In the genomic region with DNA sequence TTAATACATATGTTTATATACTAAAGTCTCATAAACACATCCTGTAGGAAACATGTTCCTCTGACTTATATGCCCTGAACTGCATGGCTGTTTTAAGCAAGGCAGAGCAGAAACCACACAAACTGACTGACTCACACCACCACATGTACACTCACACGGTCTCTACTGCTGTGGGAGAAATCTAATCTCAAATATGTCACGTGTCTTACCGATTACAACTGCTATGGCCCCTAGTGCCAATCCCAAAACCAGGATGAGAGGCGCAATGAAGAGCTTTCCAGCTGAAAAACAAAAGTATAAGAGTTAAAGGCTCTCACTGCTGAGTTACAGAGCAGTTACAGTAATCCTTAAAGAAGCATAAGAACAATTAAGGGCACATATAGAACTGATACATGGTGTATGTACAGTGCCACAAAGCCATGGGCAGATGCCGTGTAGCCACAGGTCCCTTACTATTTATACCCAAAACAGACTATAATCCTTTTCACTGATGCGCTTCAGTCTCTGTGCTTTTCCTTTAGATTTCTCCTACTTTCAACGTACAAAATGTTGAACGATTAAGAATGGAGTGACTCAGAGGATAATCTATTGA, we compare ENCODE assay signal across 16 mouse cellular contexts. TPM values are rescaled to one million over a fixed set of nuclear protein-coding genes. Genes with fewer than 3 reads are reported as not detected.
DNase-seq lines count a peak whose midpoint lies in the region; ATAC-seq and TF ChIP-seq lines count a peak whose summit lies in the region.
"Had no signal": no experiment of that assay in that cellular context is flagged by ENCODE, and none has a peak within 500 bp of the region (broad histone marks: within the 10 kb centered on the region; RNA-seq: fewer than 3 reads in every experiment).

No protein-coding gene starts in this region.

- no peaks in the 10 kb centered on the region for H3K27me3 ChIP-seq in forebrain, embryonic 14.5 days (replicated peaks; ENCODE audit: control insufficient read depth, insufficient read depth, low read length)
- H3K27me3 ChIP-seq in forebrain, embryonic 10.5 days (ENCODE audit: poor library complexity, severe bottlenecking): no peaks in the 10 kb centered on the region
- H3K27me3 ChIP-seq in hindbrain, embryonic 13.5 days: no peaks in the 10 kb centered on the region
- H3K27me3 ChIP-seq in hindbrain, embryonic 10.5 days (ENCODE audit: insufficient read depth, poor library complexity, severe bottlenecking): no peaks in the 10 kb centered on the region
- no peaks in the 10 kb centered on the region for H3K27me3 ChIP-seq in midbrain, embryonic 13.5 days
- H3K27me3 ChIP-seq in midbrain, postnatal 0 days (ENCODE audit: insufficient read depth, low read length): no peaks in the 10 kb centered on the region
- no peaks in the 10 kb centered on the region for H3K27me3 ChIP-seq in C2C12 (ENCODE audit: control insufficient read depth, insufficient read depth, insufficient read length)
- H3K27me3 ChIP-seq: embryonic facial prominence, embryonic 12.5 days; heart, embryonic 15.5 days had no signal

- peak; percentile 16; the same call in 1 of the 2 replicates for ATAC-seq in forebrain, embryonic 14.5 days
- ATAC-seq in hindbrain, embryonic 13.5 days (ENCODE audit: low FRiP score): peak; percentile 33; the same call in 1 of the 2 replicates
- ATAC-seq in midbrain, embryonic 13.5 days: peak; percentile 65; the same call in 1 of the 2 replicates
- no peak for ATAC-seq in midbrain, postnatal 0 days (ENCODE audit: low FRiP score)
- ATAC-seq: CD4-positive, CD25-positive, alpha-beta regulatory T cell, adult 4 months; intestine, embryonic 16.5 days had no signal

- H3K79me3 ChIP-seq in C2C12 (ENCODE audit: low read depth): peaks cover 2% of the 10 kb centered on the region

- no peaks in the 10 kb centered on the region for H3K36me3 ChIP-seq in forebrain, embryonic 14.5 days (ENCODE audit: control insufficient read depth, insufficient read depth, low read length)
- H3K36me3 ChIP-seq in forebrain, embryonic 10.5 days (replicated peaks): no peaks in the 10 kb centered on the region
- H3K36me3 ChIP-seq in hindbrain, embryonic 13.5 days: no peaks in the 10 kb centered on the region
- 0 out of 2 replicates have a peak, but pooled peaks cover 3% of the 10 kb centered on the region for H3K36me3 ChIP-seq in hindbrain, embryonic 10.5 days
- H3K36me3 ChIP-seq in midbrain, embryonic 13.5 days: no peaks in the 10 kb centered on the region
- H3K36me3 ChIP-seq in midbrain, postnatal 0 days (ENCODE audit: insufficient read depth, low read length): no peaks in the 10 kb centered on the region
- peaks cover 38% of the 10 kb centered on the region for H3K36me3 ChIP-seq in C2C12 (ENCODE audit: control insufficient read depth, insufficient read depth)
- H3K36me3 ChIP-seq: G1E; heart, embryonic 15.5 days had no signal

- no peak for DNase-seq in forebrain, embryonic 14.5 days (ENCODE audit: low spot score)
- DNase-seq in forebrain, embryonic 10.5 days (ENCODE audit: extremely low spot score, low spot score): no peak
- DNase-seq in hindbrain, embryonic 10.5 days (ENCODE audit: low spot score): no peak
- DNase-seq in midbrain, postnatal 0 days (ENCODE audit: low spot score): no peak
- DNase-seq in B cell, adult 2 months: no peak

- no peaks in the 10 kb centered on the region for H3K4me1 ChIP-seq in forebrain, embryonic 14.5 days (ENCODE audit: control insufficient read depth, insufficient read depth, low read length)
- H3K4me1 ChIP-seq in forebrain, embryonic 10.5 days: no peaks in the 10 kb centered on the region
- no peaks in the 10 kb centered on the region for H3K4me1 ChIP-seq in hindbrain, embryonic 13.5 days (replicated peaks)
- H3K4me1 ChIP-seq in hindbrain, embryonic 10.5 days (replicated peaks): no peaks in the 10 kb centered on the region
- no peaks in the 10 kb centered on the region for H3K4me1 ChIP-seq in midbrain, embryonic 13.5 days (replicated peaks)
- no peaks in the 10 kb centered on the region; the same call in 1 of the 2 replicates for H3K4me1 ChIP-seq in midbrain, postnatal 0 days (ENCODE audit: insufficient read depth, low read length)
- H3K4me1 ChIP-seq: embryonic facial prominence, embryonic 12.5 days; heart, embryonic 15.5 days had no signal

- H3K4me3 ChIP-seq in forebrain, embryonic 14.5 days (ENCODE audit: low read depth, low read length): no peak overlapping the region
- no peak overlapping the region for H3K4me3 ChIP-seq in forebrain, embryonic 10.5 days
- no peak overlapping the region for H3K4me3 ChIP-seq in hindbrain, embryonic 13.5 days
- H3K4me3 ChIP-seq in hindbrain, embryonic 10.5 days: no peak overlapping the region
- H3K4me3 ChIP-seq in midbrain, embryonic 13.5 days (replicated peaks): no peak overlapping the region
- H3K4me3 ChIP-seq in midbrain, postnatal 0 days (ENCODE audit: low read depth, low read length): no peak overlapping the region
- no peak overlapping the region for H3K4me3 ChIP-seq in C2C12 (ENCODE audit: insufficient read depth, poor library complexity, severe bottlenecking)
- H3K4me3 ChIP-seq: embryonic facial prominence, embryonic 12.5 days; heart, adult 2 months; heart, embryonic 15.5 days had no signal

- no peak overlapping the region for H3ac ChIP-seq in C2C12 (ENCODE audit: control insufficient read depth, insufficient read length, low read depth)

- no peaks in the 10 kb centered on the region for H3K9me3 ChIP-seq in forebrain, embryonic 14.5 days (replicated peaks; ENCODE audit: control insufficient read depth, low read length)
- H3K9me3 ChIP-seq in forebrain, embryonic 10.5 days: no peaks in the 10 kb centered on the region
- H3K9me3 ChIP-seq in hindbrain, embryonic 13.5 days: no peaks in the 10 kb centered on the region
- no peaks in the 10 kb centered on the region for H3K9me3 ChIP-seq in hindbrain, embryonic 10.5 days
- no peaks in the 10 kb centered on the region for H3K9me3 ChIP-seq in midbrain, embryonic 13.5 days
- no peaks in the 10 kb centered on the region for H3K9me3 ChIP-seq in midbrain, postnatal 0 days (ENCODE audit: low read length)
- H3K9me3 ChIP-seq: embryonic facial prominence, embryonic 12.5 days; G1E; heart, embryonic 15.5 days had no signal

- H3K4me2 ChIP-seq in forebrain, embryonic 14.5 days (ENCODE audit: low read length): no peak overlapping the region
- no peak overlapping the region for H3K4me2 ChIP-seq in hindbrain, embryonic 13.5 days
- no peak overlapping the region for H3K4me2 ChIP-seq in midbrain, embryonic 13.5 days (replicated peaks)
- no peak overlapping the region for H3K4me2 ChIP-seq in midbrain, postnatal 0 days (ENCODE audit: low read depth, low read length, poor library complexity, severe bottlenecking)
- H3K4me2 ChIP-seq: embryonic facial prominence, embryonic 12.5 days; heart, embryonic 11.5 days; heart, embryonic 15.5 days had no signal

- no peaks in the 10 kb centered on the region for H3K79me2 ChIP-seq in C2C12 (ENCODE audit: control insufficient read depth, insufficient read depth)

- H3K9ac ChIP-seq in forebrain, embryonic 14.5 days (ENCODE audit: low read length): no peak overlapping the region
- no peak overlapping the region for H3K9ac ChIP-seq in hindbrain, embryonic 13.5 days
- no peak overlapping the region for H3K9ac ChIP-seq in midbrain, embryonic 13.5 days (replicated peaks)
- H3K9ac ChIP-seq in midbrain, postnatal 0 days (replicated peaks; ENCODE audit: low read length, poor library complexity, severe bottlenecking): no peak overlapping the region
- H3K9ac ChIP-seq: embryonic facial prominence, embryonic 12.5 days; heart, embryonic 15.5 days had no signal

- no peak for TF ChIP-seq CTCF in midbrain, postnatal 0 days (IDR thresholded peaks at IDR 0.05)
- no peak for TF ChIP-seq CTCF in C2C12 (IDR thresholded peaks at IDR 0.05; ENCODE audit: control insufficient read depth, insufficient read depth, insufficient read length)

- 81% methylated on average over 8 of the region's 8 CpGs for WGBS in forebrain, embryonic 14.5 days
- WGBS in forebrain, embryonic 10.5 days: 94% methylated on average over 8 of the region's 8 CpGs
- WGBS in hindbrain, embryonic 13.5 days: 83% methylated on average over 8 of the region's 8 CpGs
- WGBS in hindbrain, embryonic 10.5 days: 88% methylated on average over 8 of the region's 8 CpGs
- 84% methylated on average over 8 of the region's 8 CpGs for WGBS in midbrain, embryonic 13.5 days
- 79% methylated on average over 8 of the region's 8 CpGs for WGBS in midbrain, postnatal 0 days

- H3K27ac ChIP-seq in forebrain, embryonic 14.5 days (ENCODE audit: low read depth, low read length): no peak overlapping the region
- H3K27ac ChIP-seq in forebrain, embryonic 10.5 days: no peak overlapping the region
- H3K27ac ChIP-seq in hindbrain, embryonic 13.5 days: no peak overlapping the region
- H3K27ac ChIP-seq in hindbrain, embryonic 10.5 days: no peak overlapping the region
- H3K27ac ChIP-seq in midbrain, embryonic 13.5 days: no peak overlapping the region
- H3K27ac ChIP-seq in midbrain, postnatal 0 days (ENCODE audit: low read depth, low read length): no peak overlapping the region
- H3K27ac ChIP-seq: embryonic facial prominence, embryonic 12.5 days; heart, adult 2 months; heart, embryonic 15.5 days had no signal

TF ChIP-seq in C2C12, 6 proteins besides CTCF, POLR2A, EP300 and RAD21:
- no peak for TF ChIP-seq FOSL1 (IDR thresholded peaks at IDR 0.05; ENCODE audit: insufficient read depth, low read length, poor library complexity, severe bottlenecking)
- no peak for TF ChIP-seq CEBPB (IDR thresholded peaks at IDR 0.05; ENCODE audit: low read depth)
- peak; percentile 38 for TF ChIP-seq MYOD1 (IDR thresholded peaks at IDR 0.05; ENCODE audit: control insufficient read depth, insufficient read length, low read depth)
- no peak for TF ChIP-seq MYOG (IDR thresholded peaks at IDR 0.05; ENCODE audit: control insufficient read depth, extremely low read depth, insufficient read length)
- peak; percentile 91 for TF ChIP-seq USF1 (IDR thresholded peaks at IDR 0.05; ENCODE audit: low read depth)
- TF ChIP-seq MAX (IDR thresholded peaks at IDR 0.05): peak; percentile 38

RNA-seq across cellular contexts. Expression of gene Tpd52l1, which starts 57.9 kb away (rescaled TPM):
- 20.4 and 24.4 TPM in 2 replicates for polyA plus RNA-seq in forebrain, embryonic 14.5 days (2014; fragmentation: Nextera tagmentation; extraction: Ambion mirVana)
- polyA plus RNA-seq in forebrain, embryonic 10.5 days (2016; fragmentation: Nextera tagmentation; extraction: Ambion mirVana): 27.6 and 28.6 TPM in 2 replicates
- polyA plus RNA-seq in hindbrain, embryonic 13.5 days (2015; fragmentation: Nextera tagmentation; extraction: Ambion mirVana): 28.4 and 33.9 TPM in 2 replicates
- 28.3 and 28.5 TPM in 2 replicates for polyA plus RNA-seq in hindbrain, embryonic 10.5 days (2016; fragmentation: Nextera tagmentation; extraction: Ambion mirVana)
- polyA plus RNA-seq in midbrain, embryonic 13.5 days (2015; fragmentation: Nextera tagmentation; extraction: Ambion mirVana): 18.1 and 20.4 TPM in 2 replicates
- total RNA-seq in midbrain, postnatal 0 days (2014; rRNA removed): 30.1 and 30.2 TPM in 2 replicates
- polyA plus RNA-seq in midbrain, postnatal 0 days (2015; fragmentation: Nextera tagmentation; extraction: Ambion mirVana): 82.7 and 87.9 TPM in 2 replicates
- 60.9 TPM for polyA plus RNA-seq in C2C12 (2012; fragmentation: generic; extraction: Trizol)
- total RNA-seq: G1E; hematopoietic stem cell, adult 5-6 weeks had no signal
- polyA plus RNA-seq: CD4-positive, CD25-positive, alpha-beta regulatory T cell, adult 4 months; G1E had no signal
